Mouse (Mus musculus): ENCODE measurements around the gene Gnaz. TPM values are rescaled to one million over a fixed set of nuclear protein-coding genes. Genes with fewer than 3 reads are reported as not detected.
A peak's percentile ranks its signal among the peaks of the same experiment; 100 is the strongest.

Gnaz gene
- polyA plus RNA-seq, 1 experiment from 2014 or later: 4.2 TPM

DNA sequence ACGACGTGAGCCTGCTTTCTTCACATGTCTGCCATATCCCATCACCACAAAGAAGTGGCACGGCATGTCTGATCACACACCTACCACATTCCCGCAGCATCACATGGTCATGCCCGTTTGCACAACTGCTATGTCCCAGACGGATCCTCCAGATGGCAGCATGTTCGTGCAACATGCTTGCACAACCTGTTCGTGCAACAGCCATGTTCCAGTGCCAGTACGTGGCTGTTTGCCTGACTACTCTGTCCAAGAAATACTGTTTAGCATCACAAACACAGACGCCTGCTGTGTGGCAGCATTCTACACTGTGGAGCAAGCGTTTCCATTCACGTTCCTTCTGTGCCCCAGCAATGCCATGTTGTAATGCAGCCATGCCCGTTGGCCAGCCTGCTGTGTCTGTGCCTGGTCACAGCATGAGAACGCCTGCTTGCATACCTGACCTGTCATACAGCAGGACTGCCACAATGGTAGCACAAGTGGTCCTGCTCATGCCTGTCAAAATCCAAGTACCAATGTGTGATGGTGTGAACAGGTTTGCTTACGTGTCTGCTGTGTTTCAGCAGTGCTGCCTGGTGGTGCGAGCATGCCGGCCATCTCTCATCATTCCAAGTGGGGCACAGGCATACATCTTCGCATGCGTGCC is 33.3 kb upstream of the Gnaz start:
- 83% methylated on average over 19 of the region's 19 CpGs for WGBS
- H3K9me3 ChIP-seq: no peaks in the 10 kb centered on the region
- DNase-seq (ENCODE audit: low spot score): peak; percentile 68

DNA sequence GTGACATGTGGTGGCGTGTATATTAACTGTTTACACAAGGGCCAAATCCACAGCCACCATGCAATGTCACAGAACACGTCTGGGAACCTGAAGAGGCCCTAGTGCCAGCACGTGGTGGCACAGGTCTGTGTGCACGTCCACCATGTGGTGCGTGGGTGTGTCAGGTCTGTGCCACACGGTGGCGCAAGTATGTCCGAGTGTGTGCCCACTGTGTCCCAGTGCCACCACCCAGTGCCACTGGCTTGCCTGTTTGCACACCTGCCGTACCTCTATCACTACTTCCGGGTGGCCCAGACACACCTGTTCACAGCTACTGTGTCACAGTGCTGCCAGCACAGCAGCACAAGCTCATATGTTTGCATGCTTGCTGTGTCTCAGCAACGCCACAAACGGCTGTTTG is 32.5 kb upstream of the Gnaz start:
- Histone ChIP-seq H3K4me3 (no peak overlapping the region), H3K27ac (no peak overlapping the region), H3K27me3 (ENCODE audit: insufficient read depth, poor library complexity, severe bottlenecking) (no peaks in the 10 kb centered on the region), H3K4me1 (no peaks in the 10 kb centered on the region), H3K9me3 (no peaks in the 10 kb centered on the region), H3K36me3 (no peaks in the 10 kb centered on the region)
- peak; percentile 67 for DNase-seq (ENCODE audit: low spot score)
- WGBS: 79% methylated on average over 12 of the region's 12 CpGs

More for the DNA sequence above, 33.3 kb upstream of the Gnaz start:
- no peak overlapping the region for H3K4me3 ChIP-seq
- no peaks in the 10 kb centered on the region for H3K4me1 ChIP-seq
- no peaks in the 10 kb centered on the region for H3K27me3 ChIP-seq (ENCODE audit: insufficient read depth, poor library complexity, severe bottlenecking)
- no peaks in the 10 kb centered on the region for H3K36me3 ChIP-seq
- no peak overlapping the region for H3K27ac ChIP-seq

- DNase-seq (ENCODE audit: low spot score): peak; percentile 67
- no peaks in the 10 kb centered on the region for H3K4me1 ChIP-seq
- 24% methylated on average over 6 of the region's 6 CpGs for WGBS
- H3K4me3 ChIP-seq: no peak overlapping the region
- no peak overlapping the region for H3K27ac ChIP-seq
- H3K36me3 ChIP-seq: no peaks in the 10 kb centered on the region
- no peaks in the 10 kb centered on the region for H3K27me3 ChIP-seq (ENCODE audit: insufficient read depth, poor library complexity, severe bottlenecking)
- no peaks in the 10 kb centered on the region for H3K9me3 ChIP-seq
Observed at GRCm38 (mm10) chr10:74935016-74935415, 32.0 kb upstream of the Gnaz start.

GRCm38 (mm10) chr10:74937003-74937790 is 29.8 kb upstream of the Gnaz start:
- 78% methylated on average over 10 of the region's 10 CpGs for WGBS
- no peak overlapping the region for H3K27ac ChIP-seq
- H3K36me3 ChIP-seq: no peaks in the 10 kb centered on the region
- H3K9me3 ChIP-seq: no peaks in the 10 kb centered on the region
- peak; percentile 76 for DNase-seq (ENCODE audit: low spot score)
- no peaks in the 10 kb centered on the region for H3K4me1 ChIP-seq
- no peaks in the 10 kb centered on the region for H3K27me3 ChIP-seq (ENCODE audit: insufficient read depth, poor library complexity, severe bottlenecking)
- H3K4me3 ChIP-seq: no peak overlapping the region

DNA sequence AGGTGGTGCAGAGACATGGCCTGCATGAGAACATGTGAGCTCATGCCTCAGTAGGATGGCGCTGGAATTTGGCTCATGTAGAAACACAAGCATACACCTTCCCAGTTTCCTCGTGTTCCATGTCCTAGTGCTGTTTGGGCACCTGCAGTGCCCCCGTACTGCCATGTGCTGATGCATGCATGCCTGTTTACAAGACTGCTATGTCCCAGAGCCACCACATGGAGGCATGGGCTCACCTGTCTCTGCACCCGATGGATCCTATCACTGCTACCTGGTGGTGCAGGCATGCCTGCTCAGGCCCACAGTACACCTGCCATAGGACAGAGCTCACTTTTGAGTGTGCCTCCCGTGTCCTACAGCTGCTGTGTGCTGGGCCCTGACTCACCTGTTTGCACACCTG is 28.6 kb upstream of the Gnaz start:
- H3K36me3 ChIP-seq: no peaks in the 10 kb centered on the region
- H3K9me3 ChIP-seq: no peaks in the 10 kb centered on the region
- no peak overlapping the region for H3K27ac ChIP-seq
- no peak overlapping the region for H3K4me3 ChIP-seq
- no peak for DNase-seq (ENCODE audit: low spot score)
- no peaks in the 10 kb centered on the region for H3K4me1 ChIP-seq
- 53% methylated on average over 5 of the region's 5 CpGs for WGBS
- H3K27me3 ChIP-seq (ENCODE audit: insufficient read depth, poor library complexity, severe bottlenecking): no peaks in the 10 kb centered on the region

DNA sequence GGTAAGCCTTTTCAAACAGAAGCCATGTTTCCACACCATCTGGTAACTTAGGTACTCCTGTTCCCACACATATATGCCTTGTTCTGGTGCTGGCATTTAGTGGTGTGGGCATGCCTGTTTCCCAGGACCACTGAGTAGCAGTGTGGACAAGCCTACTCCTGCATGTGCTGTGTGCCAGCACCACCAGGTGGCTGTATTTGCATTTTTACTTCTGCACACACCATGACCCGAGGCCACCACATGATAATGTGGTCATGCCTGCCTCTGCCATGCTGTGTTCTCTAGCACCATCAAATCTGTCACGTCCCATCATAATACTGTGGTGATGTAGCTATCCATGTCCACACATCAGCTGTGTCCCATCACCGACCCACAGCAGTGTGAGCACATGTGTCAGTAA is 27.7 kb upstream of the Gnaz start:
- 57% methylated on average over 3 of the region's 3 CpGs for WGBS
- Histone ChIP-seq H3K4me1 (no peaks in the 10 kb centered on the region), H3K27ac (no peak overlapping the region), H3K27me3 (ENCODE audit: insufficient read depth, poor library complexity, severe bottlenecking) (no peaks in the 10 kb centered on the region), H3K9me3 (no peaks in the 10 kb centered on the region), H3K36me3 (no peaks in the 10 kb centered on the region), H3K4me3 (no peak overlapping the region)
- DNase-seq (ENCODE audit: low spot score): no peak

GRCm38 (mm10) chr10:74940795-74941194 is 26.2 kb upstream of the Gnaz start:
- Histone ChIP-seq H3K9me3 (peaks cover 4% of the 10 kb centered on the region; the same call in 1 of the 2 replicates), H3K4me3 (no peak overlapping the region), H3K27ac (no peak overlapping the region), H3K4me1 (no peaks in the 10 kb centered on the region), H3K36me3 (no peaks in the 10 kb centered on the region), H3K27me3 (ENCODE audit: insufficient read depth, poor library complexity, severe bottlenecking) (no peaks in the 10 kb centered on the region)
- WGBS: 84% methylated on average over 1 of the region's 1 CpGs
- no peak for DNase-seq (ENCODE audit: low spot score)

GRCm38 (mm10) chr10:74952830-74953443 is 14.0 kb upstream of the Gnaz start:
- no peaks in the 10 kb centered on the region for H3K9me3 ChIP-seq
- H3K27me3 ChIP-seq (ENCODE audit: insufficient read depth, poor library complexity, severe bottlenecking): no peaks in the 10 kb centered on the region; the same call in 1 of the 2 replicates
- WGBS: 55% methylated on average over 9 of the region's 9 CpGs
- H3K27ac ChIP-seq: no peak overlapping the region
- H3K4me3 ChIP-seq: no peak overlapping the region
- H3K4me1 ChIP-seq: no peaks in the 10 kb centered on the region
- no peaks in the 10 kb centered on the region for H3K36me3 ChIP-seq
- no peak for DNase-seq (ENCODE audit: low spot score)

DNA sequence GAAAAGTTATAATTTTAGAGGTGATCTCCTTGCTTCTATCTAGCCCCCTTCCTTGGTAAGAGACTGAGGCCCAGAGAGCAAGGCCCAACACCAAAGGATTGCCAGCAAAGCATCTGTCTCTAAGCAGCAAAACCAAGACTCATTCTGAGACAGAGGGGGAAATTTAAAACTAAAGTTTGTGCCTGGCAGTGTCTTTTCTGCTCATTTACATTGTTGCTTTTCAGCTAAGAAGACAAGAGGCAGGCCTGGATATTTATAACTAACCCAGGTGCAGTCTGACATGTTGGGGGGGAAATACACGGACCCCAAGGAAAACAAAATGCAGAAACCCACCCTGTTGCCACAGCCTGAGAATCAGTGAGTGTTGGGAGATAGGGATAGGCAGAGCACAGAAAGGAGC is 2.6 kb upstream of the Gnaz start:
- no peak overlapping the region for H3K4me3 ChIP-seq
- WGBS: 63% methylated on average over 1 of the region's 1 CpGs
- H3K4me1 ChIP-seq: peaks cover 25% of the 10 kb centered on the region
- no peaks in the 10 kb centered on the region for H3K36me3 ChIP-seq
- peaks cover 62% of the 10 kb centered on the region for H3K27me3 ChIP-seq (ENCODE audit: insufficient read depth, poor library complexity, severe bottlenecking)
- H3K27ac ChIP-seq: no peak overlapping the region
- no peak for DNase-seq (ENCODE audit: low spot score)
- no peaks in the 10 kb centered on the region for H3K9me3 ChIP-seq

DNA sequence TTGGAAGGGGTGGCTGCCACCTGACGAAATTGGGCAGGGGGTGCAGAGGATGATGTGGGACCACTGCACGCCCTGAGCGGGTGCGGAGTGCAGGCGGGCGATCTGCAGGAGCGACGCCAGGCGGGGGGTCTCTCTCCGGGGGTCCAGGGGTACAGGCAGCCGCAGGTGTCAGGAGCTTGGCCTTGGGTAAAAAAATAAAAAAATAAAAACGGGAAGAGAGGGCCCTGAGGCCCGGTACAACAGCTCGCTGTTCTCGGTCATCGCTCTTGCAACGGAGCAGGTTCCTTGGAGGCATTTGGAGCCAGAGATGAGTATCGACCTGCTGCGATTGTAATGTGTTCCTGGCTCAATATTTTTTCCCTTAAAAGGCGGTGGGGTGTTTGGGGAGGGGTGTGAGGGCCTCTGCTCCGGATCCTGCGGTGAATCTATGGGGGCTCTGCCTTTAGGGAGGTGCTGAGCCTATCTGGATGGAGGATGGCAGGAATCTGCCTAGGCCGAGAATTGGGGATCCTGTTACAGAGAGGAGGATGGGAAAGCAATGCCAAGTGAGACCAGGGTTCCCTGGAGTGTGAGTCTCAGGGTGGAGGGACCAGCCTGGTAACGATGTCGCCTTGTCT is 782 bp downstream of the Gnaz start:
- DNase-seq (ENCODE audit: low spot score): no peak
- peak overlapping the region; percentile 80 for H3K27ac ChIP-seq
- WGBS: 3% methylated on average over 25 of the region's 25 CpGs
- no peaks in the 10 kb centered on the region for H3K36me3 ChIP-seq
- H3K4me1 ChIP-seq: peaks cover 26% of the 10 kb centered on the region
- H3K4me3 ChIP-seq: peak overlapping the region; percentile 77
- H3K27me3 ChIP-seq (ENCODE audit: insufficient read depth, poor library complexity, severe bottlenecking): peaks cover 79% of the 10 kb centered on the region
- no peaks in the 10 kb centered on the region for H3K9me3 ChIP-seq

DNA sequence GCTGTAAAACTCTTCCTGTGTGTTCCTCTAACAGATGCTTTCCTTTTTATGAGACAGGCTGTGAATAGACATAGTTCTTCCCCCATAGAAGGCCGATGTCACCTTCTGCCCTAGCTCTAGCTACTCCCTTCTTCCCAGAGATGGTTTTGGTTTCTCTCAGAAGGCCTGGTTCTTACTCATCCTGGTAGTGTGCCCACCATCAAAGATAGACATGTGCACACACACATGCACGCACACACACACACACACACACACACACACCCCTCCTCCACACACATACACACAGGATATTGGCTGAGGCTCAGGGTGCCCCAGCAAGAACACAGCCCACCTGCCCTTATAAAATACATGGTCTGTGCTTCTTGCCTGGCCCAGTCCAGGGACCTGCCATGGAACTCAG is 2.3 kb downstream of the Gnaz start:
- Histone ChIP-seq H3K36me3 (no peaks in the 10 kb centered on the region), H3K4me3 (no peak overlapping the region), H3K4me1 (peaks cover 28% of the 10 kb centered on the region), H3K9me3 (no peaks in the 10 kb centered on the region), H3K27ac (no peak overlapping the region), H3K27me3 (ENCODE audit: insufficient read depth, poor library complexity, severe bottlenecking) (peaks cover 75% of the 10 kb centered on the region)
- DNase-seq (ENCODE audit: low spot score): no peak
- WGBS: 88% methylated on average over 2 of the region's 2 CpGs

DNA sequence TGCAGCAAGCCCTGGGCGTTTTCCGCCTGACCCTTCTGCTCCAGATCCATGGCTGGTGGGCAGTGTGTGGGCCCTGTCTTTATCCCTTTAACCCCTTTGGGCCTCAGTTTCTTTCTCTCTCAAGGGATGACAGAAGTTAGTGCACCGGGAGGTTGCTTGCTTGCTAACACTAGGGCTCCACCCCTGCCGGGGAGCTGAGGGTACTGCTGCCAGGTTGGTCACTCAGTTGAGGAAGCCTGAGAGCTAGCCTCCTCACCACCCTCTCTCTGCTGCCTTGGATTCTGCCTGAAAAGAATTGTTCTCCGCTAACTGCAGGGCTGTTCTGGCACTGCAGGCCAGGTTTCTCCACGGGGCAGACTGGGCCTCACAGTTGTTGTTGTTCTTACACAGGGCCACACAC is 6.0 kb downstream of the Gnaz start:
- H3K27ac ChIP-seq: no peak overlapping the region
- DNase-seq (ENCODE audit: low spot score): no peak
- peaks cover 13% of the 10 kb centered on the region for H3K4me1 ChIP-seq
- no peak overlapping the region for H3K4me3 ChIP-seq
- H3K36me3 ChIP-seq: no peaks in the 10 kb centered on the region
- H3K27me3 ChIP-seq (ENCODE audit: insufficient read depth, poor library complexity, severe bottlenecking): peaks cover 58% of the 10 kb centered on the region
- WGBS: 77% methylated on average over 6 of the region's 6 CpGs
- H3K9me3 ChIP-seq: no peaks in the 10 kb centered on the region

- WGBS: 72% methylated on average over 7 of the region's 7 CpGs
- H3K27ac ChIP-seq: no peak overlapping the region
- DNase-seq (ENCODE audit: low spot score): no peak
- H3K9me3 ChIP-seq: no peaks in the 10 kb centered on the region
- no peak overlapping the region for H3K4me3 ChIP-seq
- peaks cover 6% of the 10 kb centered on the region; the same call in 1 of the 2 replicates for H3K4me1 ChIP-seq
- no peaks in the 10 kb centered on the region for H3K36me3 ChIP-seq
- H3K27me3 ChIP-seq (ENCODE audit: insufficient read depth, poor library complexity, severe bottlenecking): peaks cover 56% of the 10 kb centered on the region
Observed at GRCm38 (mm10) chr10:74975626-74976025, 8.6 kb downstream of the Gnaz start.

Data from heart, embryonic 10.5 days (tissue).